Mouse (Mus musculus) brain, embryonic 14.5 days (tissue): ENCODE results near the gene Zfp423.

Source experiments
- CTCF ChIP-seq: fragments of 200-500 bp; IDR thresholded peaks from 2 replicates; pipeline ENCODE4 v1.5.1; 2012; ENCODE audit warnings: inconsistent platforms, mild to moderate bottlenecking, moderate library complexity, borderline replicate concordance; ENCODE audit not compliant: insufficient read depth, insufficient read length; ENCODE audit errors: extremely low read depth
- POLR2A ChIP-seq: fragments of 200-500 bp; IDR thresholded peaks from 2 replicates; pipeline ENCODE4 v1.6.1; 2012; ENCODE audit warnings: mild to moderate bottlenecking, inconsistent platforms, borderline replicate concordance; ENCODE audit not compliant: poor library complexity, insufficient read depth, insufficient read length, severe bottlenecking; ENCODE audit errors: extremely low read depth

DNA sequence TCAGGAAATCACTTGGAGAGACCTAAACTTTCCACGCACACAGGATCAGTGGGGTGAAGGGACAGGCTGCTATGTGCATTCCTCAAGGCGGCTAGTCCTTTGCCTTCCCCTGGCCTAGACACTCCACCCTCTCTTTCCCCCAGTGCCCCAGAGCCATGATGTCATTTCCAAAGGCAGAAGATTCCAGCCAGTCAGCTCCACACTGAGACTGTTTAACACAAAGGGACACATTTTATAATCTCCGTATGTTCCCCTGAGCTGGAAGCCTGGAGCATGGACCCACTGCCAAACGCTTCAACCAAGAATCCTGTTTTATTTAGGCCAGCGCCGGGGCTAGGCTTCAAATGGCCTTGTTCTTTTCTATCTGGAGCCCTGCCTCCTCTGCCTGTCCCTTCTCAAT is 111.6 kb downstream of the Zfp423 start:
- no peak for TF ChIP-seq POLR2A
- no peak for TF ChIP-seq CTCF
